Mouse (Mus musculus) CH12.LX (cell line): ENCODE measurements around the gene Alg1. TPM values are rescaled to one million over a fixed set of nuclear protein-coding genes. Genes with fewer than 3 reads are reported as not detected.
"Not testable (repeated sequence)": the region's sequence is repeated elsewhere in the genome, so short reads cannot be mapped to it uniquely, and the experiment has no call there.

Experiments used
- DNase-seq: peaks from one replicate; pipeline ENCODE4 v3.0.0-alpha.2; 2013; ENCODE audit errors: extremely low read depth
- H3K27ac ChIP-seq: 2 replicates; pipeline ENCODE4 v1.5.1; 2012; ENCODE audit warnings: low read depth, mild to moderate bottlenecking, control low read depth, moderate library complexity; ENCODE audit not compliant: insufficient read depth
- H3K27me3 ChIP-seq: replicated peaks from 2 replicates; pipeline ENCODE3; 2012; ENCODE audit warnings: inconsistent platforms
- H3K36me3 ChIP-seq, 2 experiments: replicated peaks in 1 of 2; 2 replicates each; pipeline versions ENCODE3 to v1.6.1; 2012; ENCODE audit warnings: inconsistent platforms in 1 of 2, low read length in 1 of 2, mild to moderate bottlenecking in 1 of 2, mixed read lengths in 1 of 2, moderate library complexity in 1 of 2; ENCODE audit not compliant: control insufficient read depth in 1 of 2, insufficient read depth in 1 of 2
- H3K4me1 ChIP-seq, 2 experiments: 2 replicates each; pipeline ENCODE4 v1.6.1; 2012; ENCODE audit warnings: inconsistent platforms in 1 of 2, moderate library complexity in 1 of 2; ENCODE audit not compliant: insufficient read depth in 2 of 2, control insufficient read depth in 1 of 2
- H3K4me2 ChIP-seq: 2 replicates; pipeline ENCODE4 v1.6.1; 2012; ENCODE audit warnings: low read depth, mild to moderate bottlenecking, control low read depth; ENCODE audit not compliant: poor library complexity, insufficient read depth, severe bottlenecking
- H3K4me3 ChIP-seq, 3 experiments: fragments of 150-350 bp in 1 of 3; sonication (generic) in 1 of 3; replicated peaks in 1 of 3; 2 replicates each; pipeline versions ENCODE3 to v1.5.1; 2011 to 2012; ENCODE audit warnings: low read depth in 2 of 3, low read length in 2 of 3, mild to moderate bottlenecking in 2 of 3, moderate library complexity in 2 of 3, control low read depth in 1 of 3, improper control_type of control experiment in 1 of 3, inconsistent platforms in 1 of 3, mixed read lengths in 1 of 3; ENCODE audit not compliant: poor library complexity in 1 of 3
- H3K79me2 ChIP-seq: replicated peaks from 2 replicates; pipeline ENCODE4 v1.6.1; 2012; ENCODE audit warnings: mild to moderate bottlenecking, moderate library complexity; ENCODE audit not compliant: control insufficient read depth, poor library complexity, insufficient read depth, severe bottlenecking; ENCODE audit errors: extremely low read depth
- H3K9ac ChIP-seq: 2 replicates; pipeline ENCODE4 v1.6.1; 2012; ENCODE audit warnings: low read depth, mild to moderate bottlenecking, control low read depth, moderate library complexity; ENCODE audit not compliant: insufficient read depth
- H3K9me3 ChIP-seq: replicated peaks from 2 replicates; pipeline ENCODE3; 2012; ENCODE audit warnings: low read length, inconsistent platforms, mixed read lengths
- CHD1 ChIP-seq: IDR thresholded peaks from 2 replicates; pipeline ENCODE4 v1.6.1; 2012; ENCODE audit warnings: low read depth, low read length, improper control_type of control experiment, inconsistent platforms
- CTCF ChIP-seq, 2 experiments: IDR thresholded peaks in 1 of 2; conservative IDR thresholded peaks in 1 of 2; 2 replicates each; pipeline ENCODE4 v1.5.1; 2011 to 2012; ENCODE audit warnings: low read depth in 2 of 2, low read length in 2 of 2, improper control_type of control experiment in 1 of 2, inconsistent platforms in 1 of 2, mild to moderate bottlenecking in 1 of 2, moderate library complexity in 1 of 2
- E2F4 ChIP-seq: IDR thresholded peaks from 2 replicates; pipeline ENCODE4 v1.6.1; 2011; ENCODE audit warnings: low read depth, low read length, improper control_type of control experiment; ENCODE audit not compliant: insufficient replicate concordance
- EP300 ChIP-seq: IDR thresholded peaks from 2 replicates; pipeline ENCODE4 v1.6.1; 2011; ENCODE audit warnings: low read length, improper control_type of control experiment
- GABPA ChIP-seq: IDR thresholded peaks from 2 replicates; pipeline ENCODE4 v1.6.1; 2012; ENCODE audit warnings: low read depth, low read length, improper control_type of control experiment, inconsistent platforms; ENCODE audit not compliant: insufficient replicate concordance
- IRF4 ChIP-seq: IDR thresholded peaks from 2 replicates; pipeline ENCODE4 v1.6.1; 2014; ENCODE audit warnings: low read depth, mild to moderate bottlenecking, inconsistent platforms, low read length, improper control_type of control experiment
- KAT2A ChIP-seq: IDR thresholded peaks from 2 replicates; pipeline ENCODE4 v1.6.1; 2012; ENCODE audit warnings: low read length, improper control_type of control experiment, inconsistent platforms; ENCODE audit not compliant: insufficient replicate concordance
- MAFK ChIP-seq: IDR thresholded peaks from 2 replicates; pipeline ENCODE4 v1.6.1; 2011; ENCODE audit warnings: low read length, improper control_type of control experiment; ENCODE audit not compliant: insufficient replicate concordance
- MEF2A ChIP-seq: IDR thresholded peaks from 2 replicates; pipeline ENCODE4 v1.6.1; 2014; ENCODE audit warnings: low read depth, mild to moderate bottlenecking, inconsistent platforms, low read length, improper control_type of control experiment, borderline replicate concordance
- MXI1 ChIP-seq: IDR thresholded peaks from 2 replicates; pipeline ENCODE4 v1.6.1; 2011; ENCODE audit warnings: mild to moderate bottlenecking, low read depth, low read length, improper control_type of control experiment
- MYC ChIP-seq: IDR thresholded peaks from 2 replicates; pipeline ENCODE4 v1.6.1; 2011; ENCODE audit warnings: low read depth, mild to moderate bottlenecking, improper control_type of control experiment, low read length
- POLR2AphosphoS2 ChIP-seq: IDR thresholded peaks from 2 replicates; pipeline ENCODE4 v1.6.1; 2011; ENCODE audit warnings: low read depth, low read length, improper control_type of control experiment
- RAD21 ChIP-seq: IDR thresholded peaks from 2 replicates; pipeline ENCODE4 v1.6.1; 2011; ENCODE audit warnings: low read depth, mild to moderate bottlenecking, low read length, improper control_type of control experiment, moderate library complexity
- TCF12 ChIP-seq: IDR thresholded peaks from 2 replicates; pipeline ENCODE4 v1.6.1; 2014; ENCODE audit warnings: low read depth, mild to moderate bottlenecking, inconsistent platforms, low read length, improper control_type of control experiment
- UBTF ChIP-seq: IDR thresholded peaks from 2 replicates; pipeline ENCODE4 v1.6.1; 2012; ENCODE audit warnings: low read depth, mild to moderate bottlenecking, inconsistent platforms, low read length, improper control_type of control experiment, moderate library complexity
- USF2 ChIP-seq: conservative IDR thresholded peaks from 2 replicates; pipeline ENCODE4 v1.6.1; 2011; ENCODE audit warnings: low read depth, low read length, improper control_type of control experiment
- ZKSCAN1 ChIP-seq: IDR thresholded peaks from 2 replicates; pipeline ENCODE4 v1.6.1; 2012; ENCODE audit warnings: low read depth, inconsistent platforms, low read length, improper control_type of control experiment, borderline replicate concordance
- ZNF384 ChIP-seq: IDR thresholded peaks from 2 replicates; pipeline ENCODE4 v1.6.1; 2012; ENCODE audit warnings: low read depth, low read length, improper control_type of control experiment, inconsistent platforms
- dilution Hi-C: fragments of 300-500 bp; cut with MboI; formaldehyde crosslinking; loops from 2 replicates; pipeline ENCODE4 v1.14.3; 2020; ENCODE audit warnings: low sequenced_read_pairs; ENCODE audit not compliant: extremely low pct_unique_long_range_greater_than_20kb, extremely low pct_ligation_motif_present
- in situ Hi-C: fragments of 300-500 bp; cut with MboI; formaldehyde crosslinking; loops from 3 replicates; pipeline ENCODE4 v1.14.3; 2019; ENCODE audit warnings: low sequenced_read_pairs, low pct_ligation_motif_present, low pct_unique_long_range_greater_than_20kb, mixed read lengths
- polyA plus RNA-seq: library from polyadenylated mRNA; unstranded; fragments of >175 nt; gene quantifications from 2 replicates; pipeline ENCODE4 v1.2.1, GENCODE M21; 2012; ENCODE audit warnings: low read depth; ENCODE audit not compliant: insufficient read length
- total RNA-seq, 2 experiments: library from RNA; depleted of rRNA; stranded (reverse); fragments of 300-350 nt in 1 of 2; fragments of >200 nt in 1 of 2; gene quantifications; 2 replicates each; pipeline ENCODE4 v1.2.3; 2012 to 2014

The Alg1 gene
- total and polyA plus RNA-seq, 3 experiments, result 55.7 to 65.7 (median 63.5) TPM

- no peak overlapping the region for H3K27ac ChIP-seq
- no peak overlapping the region for H3K9ac ChIP-seq
- no peak overlapping the region for H3K4me3 ChIP-seq
- H3K79me2 ChIP-seq, result no peaks in the 10 kb centered on the region
- no peaks in the 10 kb centered on the region for H3K9me3 ChIP-seq
- H3K4me1 ChIP-seq, result no peaks in the 10 kb centered on the region
- H3K27me3 ChIP-seq, result peaks cover 53% of the 10 kb centered on the region
- no peak for TF ChIP-seq UBTF
- in situ Hi-C loops (no loop called here), dilution Hi-C loops (no loop called here)
- no peak overlapping the region for H3K4me2 ChIP-seq
- no peaks in the 10 kb centered on the region for H3K36me3 ChIP-seq
- no peak for DNase-seq
Observed at GRCm38 (mm10) chr16:5217341-5218133, 15.9 kb upstream of the Alg1 start.

- DNase-seq, result no peak
- H3K9me3 ChIP-seq, result no peaks in the 10 kb centered on the region
- H3K27me3 ChIP-seq, result peaks cover 56% of the 10 kb centered on the region
- H3K36me3 ChIP-seq, result no peaks in the 10 kb centered on the region
- H3K4me3 ChIP-seq, result no peak overlapping the region
- H3K4me2 ChIP-seq, result no peak overlapping the region
- H3K4me1 ChIP-seq, result no peaks in the 10 kb centered on the region
- in situ Hi-C loops, result no loop called here
- TF ChIP-seq EP300 (no peak), KAT2A (no peak), UBTF (no peak), MYC (no peak)
- dilution Hi-C loops, result no loop called here
- H3K9ac ChIP-seq, result no peak overlapping the region
- no peak overlapping the region for H3K27ac ChIP-seq
- no peaks in the 10 kb centered on the region for H3K79me2 ChIP-seq
Observed at GRCm38 (mm10) chr16:5221403-5221802, 12.0 kb upstream of the Alg1 start.

GRCm38 (mm10) chr16:5222140-5222539, 11.3 kb upstream of the Alg1 start, which contains the start of gene AU021092:
Gene AU021092, minus strand, starts transcription at chr16:5222299.
- dilution Hi-C loops, result no loop called here
- Histone ChIP-seq H3K9ac (no peak within 1 kb of the TSS), H3K4me1 (no peaks in the 10 kb centered on the region)
- no peak for TF ChIP-seq MEF2A
- no peak for TF ChIP-seq IRF4
- TF ChIP-seq MXI1, result no peak
- no peak for TF ChIP-seq CHD1
- TF ChIP-seq ZNF384, result no peak
- no peak for TF ChIP-seq EP300
- no peak for TF ChIP-seq TCF12
- no peak for TF ChIP-seq GABPA
- TF ChIP-seq RAD21, result no peak
- TF ChIP-seq MAFK, result no peak
- TF ChIP-seq USF2, result no peak
- no peak for TF ChIP-seq POLR2AphosphoS2
- TF ChIP-seq CTCF (conservative IDR thresholded peaks at IDR 0.05 in 1 of 2, IDR thresholded peaks at IDR 0.05 in 1 of 2; ENCODE audit: low read depth in 2 of 2, low read length in 2 of 2), result no peak
- TF ChIP-seq ZKSCAN1, result no peak
- no peak for TF ChIP-seq E2F4
- TF ChIP-seq, all 38 proteins: peak for 0
- Histone ChIP-seq H3K4me2 (no peak within 1 kb of the TSS), H3K79me2 (no peaks in the 10 kb centered on the region), H3K36me3 (no peaks in the 10 kb centered on the region), H3K9me3 (no peaks in the 10 kb centered on the region), H3K27me3 (peaks cover 56% of the 10 kb centered on the region), H3K4me3 (no peak within 1 kb of the TSS), H3K27ac (no peak within 1 kb of the TSS)
- in situ Hi-C loops, result no loop called here
- DNase-seq, result no peak

- H3K36me3 ChIP-seq, H3K4me1 ChIP-seq, DNase-seq, H3K4me2 ChIP-seq, H3K27ac ChIP-seq, H3K9ac ChIP-seq, dilution Hi-C loops, in situ Hi-C loops, H3K79me2 ChIP-seq, H3K4me3 ChIP-seq: not testable (repeated sequence)
- peaks cover 18% of the 10 kb centered on the region for H3K27me3 ChIP-seq
- H3K9me3 ChIP-seq, result peaks cover 11% of the 10 kb centered on the region
Observed at GRCm38 (mm10) chr16:5226534-5226933, 6.9 kb upstream of the Alg1 start.
